Mouse (Mus musculus): ENCODE data around the gene Isg15. TPM values are rescaled to one million over a fixed set of nuclear protein-coding genes. Genes with fewer than 3 reads are reported as not detected.

Gene Isg15
- polyA plus RNA-seq, 1 experiment, result 6.1 TPM

Other genes with a start within 250 kb of the Isg15 start
- gene C1qtnf12, start 238.5 kb downstream of the Isg15 start, polyA plus RNA-seq (2012; ENCODE audit: insufficient read depth, insufficient read length, missing spikeins), result 99.7 and 136 TPM in 2 replicates
- gene B3galt6, start 208.2 kb downstream of the Isg15 start, polyA plus RNA-seq (2012; ENCODE audit: insufficient read depth, insufficient read length, missing spikeins), result 1.8 and 3.0 TPM in 2 replicates
- 138 and 141 TPM in 2 replicates for gene Sdf4, start 207.9 kb downstream of the Isg15 start, polyA plus RNA-seq (2012; ENCODE audit: insufficient read depth, insufficient read length, missing spikeins)
- not detected in 2 replicates for gene Tnfrsf4, start 187.0 kb downstream of the Isg15 start, polyA plus RNA-seq (2012; ENCODE audit: insufficient read depth, insufficient read length, missing spikeins)
- not detected in 2 replicates for gene Tnfrsf18, start 174.7 kb downstream of the Isg15 start, polyA plus RNA-seq (2012; ENCODE audit: insufficient read depth, insufficient read length, missing spikeins)
- not detected in 2 replicates for gene Ttll10, start 141.4 kb downstream of the Isg15 start, polyA plus RNA-seq (2012; ENCODE audit: insufficient read depth, insufficient read length, missing spikeins)
- gene 9430015G10Rik, start 90.8 kb downstream of the Isg15 start, polyA plus RNA-seq (2012; ENCODE audit: insufficient read depth, insufficient read length, missing spikeins), result 0.48 and 3.6 TPM in 2 replicates
- not detected in 2 replicates for gene Rnf223, start 70.3 kb downstream of the Isg15 start, polyA plus RNA-seq (2012; ENCODE audit: insufficient read depth, insufficient read length, missing spikeins)
- gene Agrn, start 3.3 kb downstream of the Isg15 start, polyA plus RNA-seq (2012; ENCODE audit: insufficient read depth, insufficient read length, missing spikeins), result 9.5 and 18.5 TPM in 2 replicates
- gene AW011738, start 2.5 kb upstream of the Isg15 start, polyA plus RNA-seq (2012; ENCODE audit: insufficient read depth, insufficient read length, missing spikeins), result 1.9 and 5.5 TPM in 2 replicates
- 9.9 and 25.7 TPM in 2 replicates for gene Perm1, start 15.1 kb upstream of the Isg15 start, polyA plus RNA-seq (2012; ENCODE audit: insufficient read depth, insufficient read length, missing spikeins)
- gene Plekhn1, start 34.0 kb upstream of the Isg15 start, polyA plus RNA-seq (2012; ENCODE audit: insufficient read depth, insufficient read length, missing spikeins), result 7.8 and 8.7 TPM in 2 replicates
- 13.8 and 14.6 TPM in 2 replicates for gene Noc2l, start 35.2 kb upstream of the Isg15 start, polyA plus RNA-seq (2012; ENCODE audit: insufficient read depth, insufficient read length, missing spikeins)
- gene Samd11, start 54.8 kb upstream of the Isg15 start, polyA plus RNA-seq (2012; ENCODE audit: insufficient read depth, insufficient read length, missing spikeins), result not detected in 2 replicates
- gene Vmn2r-ps159, start 130.3 kb upstream of the Isg15 start, polyA plus RNA-seq (2012; ENCODE audit: insufficient read depth, insufficient read length, missing spikeins), result not detected in 2 replicates

Data from brown adipose tissue, adult 24 weeks (tissue).